Mouse (Mus musculus) layer of hippocampus, postnatal 10 days (tissue): ENCODE measurements around the gene Fbxo40. TPM values are rescaled to one million over a fixed set of nuclear protein-coding genes. Genes with fewer than 3 reads are reported as not detected.

ENCODE experiments used
- DNase-seq, 2 experiments: peaks; one replicate each; pipeline ENCODE4 v3.0.0; 2021; ENCODE audit warnings: low spot score in 2 of 2
- long read RNA-seq: library from polyadenylated mRNA; stranded (forward); transcript quantifications from one replicate; pipeline ENCODE4 v2.0.0, GENCODE M21; 2023
- total RNA-seq, 2 experiments: library from RNA; stranded (reverse); gene quantifications; 2 replicates each; pipeline ENCODE4 v1.2.3; 2021

Gene Fbxo40
- under 1 TPM in 1 of 2 experiments, not detected in 1; 0.14 TPM for total RNA-seq
- long read RNA-seq: 0 reads

DNA sequence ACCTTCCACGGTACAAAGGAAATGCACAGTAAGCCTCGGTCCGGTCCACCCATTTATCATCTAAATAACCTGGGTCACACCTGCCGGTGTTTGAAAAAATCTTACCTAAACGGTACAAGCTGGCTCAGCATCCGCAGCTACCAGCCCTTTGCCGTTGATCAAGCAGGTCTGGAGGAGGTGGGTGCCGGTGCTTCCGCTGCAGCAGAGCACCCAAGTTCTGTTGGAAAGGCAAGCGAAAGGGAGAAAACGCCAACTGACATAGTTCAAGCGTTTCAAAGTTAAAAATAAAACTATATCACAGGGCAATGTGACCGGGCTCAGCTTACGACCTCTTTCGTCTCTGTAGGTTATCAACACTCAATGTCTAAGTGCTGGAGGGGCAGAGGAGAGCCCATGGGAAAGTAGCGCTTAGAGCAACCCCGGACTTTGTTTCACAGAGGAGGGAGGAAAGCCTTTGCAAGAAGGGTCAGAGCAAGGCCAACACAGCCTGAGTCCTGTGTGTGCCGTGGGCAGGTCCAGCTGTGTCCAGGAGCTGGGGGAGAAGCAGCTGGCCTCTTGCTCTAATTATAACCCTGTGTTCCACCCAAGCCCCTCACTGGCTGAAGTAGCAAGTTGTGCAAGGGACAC, at the start of gene Fbxo40:
Gene Fbxo40, minus strand, starts transcription at position 469 of the 627 bp plus-strand sequence.
- no peak for DNase-seq

DNA sequence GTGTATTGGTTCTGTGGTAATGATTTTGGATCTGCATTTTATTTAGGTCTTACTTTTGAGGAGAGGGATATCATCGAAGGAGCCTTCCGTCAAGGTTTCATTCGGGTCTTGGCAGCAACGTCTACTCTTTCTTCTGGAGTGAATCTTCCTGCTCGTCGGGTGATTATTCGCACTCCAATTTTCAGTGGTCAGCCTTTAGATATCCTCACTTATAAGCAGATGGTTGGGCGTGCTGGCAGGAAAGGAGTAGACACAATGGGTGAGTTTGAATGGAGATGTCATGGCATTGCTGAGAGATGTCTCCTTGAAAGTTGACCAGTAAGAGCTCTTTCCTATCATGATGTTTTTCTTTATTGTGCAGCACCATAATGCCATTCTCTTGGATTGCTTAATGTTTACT, 44.5 kb upstream of the Fbxo40 start:
- DNase-seq: no peak

DNA sequence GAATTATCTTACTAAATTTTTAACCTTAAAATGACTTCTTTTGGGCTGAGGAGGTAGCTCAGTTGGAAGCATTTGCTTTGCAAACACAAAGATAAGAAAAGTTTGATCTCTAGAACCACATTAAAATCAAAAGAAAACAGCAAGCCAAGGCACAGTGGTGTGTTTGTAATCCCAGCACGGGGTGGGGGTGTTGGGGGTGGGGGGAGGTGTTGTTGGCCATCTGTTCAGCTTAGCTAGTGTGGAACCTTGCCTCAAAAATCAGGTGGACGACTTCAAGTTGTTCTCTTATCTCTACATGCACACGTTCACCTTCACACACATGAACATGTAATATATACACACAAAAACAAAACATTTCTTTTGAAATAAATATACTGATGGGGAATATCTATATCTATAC, 41.7 kb upstream of the Fbxo40 start:
- no peak for DNase-seq

DNA sequence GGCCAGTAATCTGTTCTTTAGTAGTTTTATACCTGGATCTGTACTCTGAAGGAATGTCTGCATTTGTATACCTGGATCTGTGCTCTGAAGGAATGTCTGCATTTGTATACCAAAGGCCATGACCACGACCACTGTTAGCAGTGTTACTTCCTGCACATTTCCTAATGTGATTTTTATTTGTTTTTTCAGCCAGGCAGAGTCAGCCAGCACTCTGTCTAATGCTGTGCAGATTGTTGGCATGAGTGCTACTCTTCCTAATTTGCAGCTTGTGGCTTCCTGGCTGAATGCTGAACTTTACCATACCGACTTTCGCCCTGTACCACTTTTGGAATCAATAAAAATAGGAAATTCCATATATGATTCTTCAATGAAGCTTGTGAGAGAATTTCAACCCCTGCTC, 37.3 kb upstream of the Fbxo40 start:
- peak in 1 of 2 experiments; percentile 16 for DNase-seq

GRCm38 (mm10) chr16:37012336-37012735, 22.1 kb upstream of the Fbxo40 start:
- DNase-seq: no peak

GRCm38 (mm10) chr16:37011922-37012289, 21.6 kb upstream of the Fbxo40 start:
- no peak for DNase-seq

GRCm38 (mm10) chr16:37011061-37011921, 21.0 kb upstream of the Fbxo40 start, which contains the start of gene Polq:
Gene Polq (plus strand): TSS chr16:37011786.
- DNase-seq: peak; percentile 94 to 96

DNA sequence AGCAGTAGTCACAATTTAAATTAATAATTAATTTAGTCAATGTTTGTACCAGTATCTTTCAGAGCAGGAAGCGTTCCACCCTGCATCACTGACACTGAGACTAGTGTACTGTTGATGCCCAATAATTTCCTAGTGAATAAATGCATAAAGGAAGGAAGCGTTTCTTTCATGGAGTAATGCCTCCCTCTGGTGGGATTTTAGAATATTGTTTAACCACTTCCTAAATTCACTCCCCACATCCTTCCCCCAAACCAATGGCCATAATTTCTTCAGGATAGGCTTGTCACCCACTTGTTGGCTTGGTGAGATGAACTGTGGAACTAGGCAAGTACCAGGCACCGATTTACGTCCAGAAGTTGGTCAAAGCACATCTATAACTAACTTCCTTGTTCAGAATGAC, 20.1 kb upstream of the Fbxo40 start:
- DNase-seq: peak; percentile 21 to 25

DNA sequence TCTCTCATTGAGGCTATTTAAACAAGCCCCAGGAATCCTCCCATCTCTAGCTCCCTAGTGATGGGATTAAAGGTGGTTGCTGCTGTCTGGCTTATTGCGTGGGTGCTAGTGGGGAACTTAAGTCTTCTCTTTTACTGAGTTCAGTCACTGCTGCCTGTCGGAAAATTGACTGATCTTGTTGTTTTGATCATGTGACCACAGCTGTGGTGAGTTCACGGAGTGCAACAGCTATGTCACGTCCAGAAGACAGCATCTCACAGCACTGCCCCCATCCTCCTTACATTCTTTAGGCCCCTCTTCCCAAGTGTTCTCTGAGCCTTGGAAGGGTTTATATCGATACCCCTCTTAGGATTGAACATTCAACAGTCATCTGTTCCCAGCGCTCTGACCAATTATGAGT, 19.0 kb upstream of the Fbxo40 start:
- DNase-seq: no peak

DNA sequence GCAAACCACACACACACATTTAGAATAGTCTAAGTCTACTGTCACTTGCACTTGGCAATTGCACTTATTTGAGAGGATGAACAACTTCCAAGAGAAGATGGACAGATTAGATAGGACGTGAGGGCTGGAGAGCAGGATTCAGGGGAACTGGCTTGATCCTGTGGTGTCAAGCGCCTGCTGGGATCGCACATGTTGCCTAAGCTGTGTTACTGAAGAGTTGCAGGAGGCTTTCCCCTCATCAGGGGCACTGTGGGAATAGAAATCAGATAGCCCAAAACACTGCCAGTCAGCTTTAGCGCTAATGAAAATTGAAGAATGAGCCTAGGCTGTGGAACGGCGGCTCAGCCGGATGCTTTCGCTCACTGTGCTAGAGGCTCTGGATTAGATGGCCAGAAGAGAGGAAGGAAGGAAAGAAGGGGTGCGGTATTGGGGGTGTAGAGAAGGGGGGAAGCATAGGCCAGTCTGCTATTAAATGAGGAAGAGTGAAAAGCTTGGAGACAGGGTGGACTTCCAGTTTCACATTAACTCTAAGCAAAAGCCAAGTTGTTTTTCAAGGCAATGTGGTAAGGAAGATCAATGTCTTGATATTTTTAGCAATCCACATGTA, 9.2 kb upstream of the Fbxo40 start:
- no peak for DNase-seq

- no peak for DNase-seq
Measured at GRCm38 (mm10) chr16:36997650-36998049, 7.4 kb upstream of the Fbxo40 start.

- no peak for DNase-seq
Measured at GRCm38 (mm10) chr16:36989493-36989892, 774 bp downstream of the Fbxo40 start.

DNA sequence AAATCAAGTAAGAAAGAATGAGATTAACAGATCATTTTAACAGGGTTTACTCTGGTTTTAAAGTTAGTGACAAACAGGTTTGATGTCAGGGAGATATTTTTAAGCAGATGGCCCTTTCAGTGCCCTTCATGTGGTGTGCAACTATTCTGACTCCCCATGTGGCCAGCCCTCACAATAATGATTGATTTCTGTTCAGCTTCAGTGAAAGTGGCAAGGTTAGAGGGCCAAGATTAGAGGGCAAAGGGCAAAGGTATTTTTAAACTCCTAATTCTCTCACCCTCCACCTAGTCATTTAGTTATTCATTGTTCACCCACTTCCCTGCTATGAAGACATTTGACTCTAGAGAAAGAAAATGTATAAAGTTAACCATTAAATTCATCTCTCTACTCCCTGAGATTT, 2.2 kb downstream of the Fbxo40 start:
- no peak for DNase-seq

DNA sequence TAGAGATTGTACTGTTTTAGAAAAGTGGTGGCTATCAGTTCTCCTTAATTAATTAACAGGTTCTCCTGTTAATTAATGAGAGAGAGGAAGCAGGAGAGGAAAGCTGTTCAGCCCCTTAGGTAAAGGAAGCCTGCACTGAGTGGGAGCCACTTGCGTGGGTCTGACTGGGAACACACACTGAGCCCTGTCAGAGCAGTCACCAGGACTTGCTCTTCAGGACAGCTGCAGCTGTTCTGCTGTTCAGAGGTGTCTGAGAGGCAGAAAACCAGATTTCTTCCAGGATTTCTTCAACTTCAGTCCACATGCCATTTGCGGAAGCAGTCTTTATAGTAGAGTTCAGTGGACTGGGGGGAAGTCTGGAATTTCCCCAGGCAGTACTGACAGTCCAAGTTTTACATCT, 2.9 kb downstream of the Fbxo40 start:
- DNase-seq: no peak

GRCm38 (mm10) chr16:36985636-36986042, 4.6 kb downstream of the Fbxo40 start:
- no peak for DNase-seq

GRCm38 (mm10) chr16:36983796-36984195, 6.5 kb downstream of the Fbxo40 start:
- DNase-seq: no peak

- no peak for DNase-seq
Measured at GRCm38 (mm10) chr16:36979127-36979526, 11.1 kb downstream of the Fbxo40 start.

DNA sequence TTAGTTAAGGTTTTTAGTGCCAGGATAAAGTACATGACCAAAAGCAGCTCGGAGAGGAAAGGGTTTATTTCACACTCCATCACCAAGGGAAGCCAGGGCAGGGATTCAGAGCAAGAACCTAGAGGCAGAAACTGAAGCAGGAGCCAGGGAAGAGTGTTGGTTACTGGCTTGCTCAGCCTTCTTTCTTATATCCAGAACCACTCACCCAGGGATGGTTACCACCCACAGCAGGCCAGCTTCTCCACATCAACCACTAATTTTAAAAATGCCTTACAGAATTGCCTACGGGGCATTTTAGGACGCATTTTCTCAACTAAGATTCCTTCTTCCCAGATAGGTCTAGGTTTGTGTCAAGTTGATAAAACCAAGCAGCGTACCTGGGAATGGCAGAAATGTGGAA, 26.9 kb downstream of the Fbxo40 start:
- no peak for DNase-seq

DNA sequence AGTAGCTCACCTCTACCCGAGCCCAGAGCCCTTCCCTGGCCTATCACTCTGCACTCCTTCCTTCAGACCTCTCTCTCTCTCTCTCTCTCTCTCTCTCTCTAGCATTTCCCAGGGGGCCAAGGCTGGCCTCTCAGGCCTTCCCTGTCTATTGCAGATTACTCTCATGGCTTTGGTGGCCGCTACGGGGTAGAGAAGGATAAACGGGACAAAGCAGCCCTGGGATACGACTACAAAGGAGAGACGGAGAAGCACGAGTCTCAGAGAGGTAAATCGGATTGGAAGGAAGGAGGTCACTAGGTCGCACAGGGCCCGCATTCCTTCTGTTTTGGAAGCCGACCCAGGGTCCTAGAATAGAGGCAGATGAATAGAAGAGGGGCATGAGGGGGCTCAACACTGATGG, 35.2 kb downstream of the Fbxo40 start:
- DNase-seq: peak in 1 of 2 experiments; percentile 2

DNA sequence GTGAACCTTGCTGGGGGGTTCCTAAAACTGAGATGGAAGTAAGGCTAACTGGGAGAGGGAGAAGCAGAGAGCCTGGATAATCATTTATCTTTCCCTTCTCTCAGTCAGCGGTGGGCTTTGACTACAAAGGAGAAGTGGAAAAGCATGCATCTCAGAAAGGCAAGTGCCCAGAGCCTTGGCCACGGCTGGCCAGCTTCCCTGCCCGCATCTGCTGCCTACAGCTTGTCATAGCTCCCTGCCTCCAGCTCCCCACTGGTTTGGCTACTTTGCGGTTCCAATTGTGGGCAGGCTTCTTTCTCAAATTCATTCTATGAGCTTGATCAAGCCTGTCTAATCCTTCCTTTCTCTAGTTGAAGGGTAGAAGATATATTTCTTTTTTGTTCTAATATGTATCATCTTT, 39.2 kb downstream of the Fbxo40 start:
- peak; percentile 24 to 41 for DNase-seq

DNA sequence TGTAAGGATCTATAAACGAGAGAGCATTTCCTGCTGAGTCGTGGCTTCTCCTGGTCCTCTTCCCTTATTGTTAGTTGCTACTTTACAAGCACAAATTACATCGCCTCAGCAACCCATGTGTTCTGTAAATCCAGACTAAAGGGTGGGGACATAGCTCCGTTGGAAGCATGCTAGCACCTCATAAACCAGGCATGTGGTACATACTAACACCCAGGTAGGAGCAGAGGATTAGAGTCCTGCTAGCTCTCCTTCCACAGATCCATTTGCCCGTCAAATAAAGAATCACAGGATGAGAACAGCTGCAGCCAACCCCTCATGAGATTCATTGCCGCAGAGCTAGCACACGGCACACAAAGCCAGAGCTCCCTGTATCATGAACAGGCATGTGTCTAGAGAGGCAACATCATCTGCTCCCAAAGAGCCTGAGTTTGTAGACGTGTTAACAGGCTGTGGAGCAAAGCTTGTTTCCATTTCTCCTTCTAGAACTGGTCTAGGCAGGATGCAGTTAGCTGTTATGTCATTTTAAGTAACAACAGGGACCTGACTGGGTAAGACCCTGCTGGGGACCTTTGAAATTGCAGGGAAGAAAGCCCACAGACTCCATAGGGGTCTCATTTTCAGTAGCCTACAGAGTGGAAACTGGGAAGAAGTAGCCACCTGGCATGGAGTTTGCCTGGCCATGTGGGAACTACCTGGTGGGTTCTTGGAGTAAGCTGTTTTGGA, 40.5 kb downstream of the Fbxo40 start:
- peak in 1 of 2 experiments; percentile 11 for DNase-seq
